Mouse (Mus musculus) small intestine, adult 10 weeks (tissue): ENCODE data around the gene Aasdh. TPM values are rescaled to one million over a fixed set of nuclear protein-coding genes. Genes with fewer than 3 reads are reported as not detected.

Experiments
- polyA plus RNA-seq: library from polyadenylated mRNA; stranded (reverse); fragments of 350-450 nt; fragmentation: Illumina TruSeq; extraction: RNeasy Lipid Tissue Mini Kit (QIAGEN cat#74804); gene quantifications from one replicate; pipeline ENCODE4 v1.2.3, GENCODE M21; 2014; ENCODE audit warnings: low replicate concordance

Aasdh gene
- polyA plus RNA-seq: 15.3 TPM

GRCm38 (mm10) chr5:76905405-76906154 lies at the start of gene Aasdh:
Gene Aasdh, minus strand, starts transcription at chr5:76905514.

GRCm38 (mm10) chr5:76951106-76952027 lies 46.1 kb upstream of the Aasdh start, which contains the start of the genes Paics and Ppat:
Gene Paics, plus strand, starts transcription at chr5:76951307.
Gene Ppat, minus strand, starts transcription at chr5:76951578.

Other genes with a start within 250 kb of the Aasdh start
- 67.5 TPM for gene C530008M17Rik, start 249.0 kb downstream of the Aasdh start, polyA plus RNA-seq
- 48.6 TPM for gene Paics, start 45.8 kb upstream of the Aasdh start, polyA plus RNA-seq
- gene Ppat, start 46.1 kb upstream of the Aasdh start, polyA plus RNA-seq: 14.3 TPM
- gene Srp72, start 69.2 kb upstream of the Aasdh start, polyA plus RNA-seq: 149 TPM
- gene Arl9, start 98.5 kb upstream of the Aasdh start, polyA plus RNA-seq: not detected
- gene Thegl, start 110.5 kb upstream of the Aasdh start, polyA plus RNA-seq: not detected
- gene Hopx, start 209.6 kb upstream of the Aasdh start, polyA plus RNA-seq: 31.8 TPM